Mouse (Mus musculus): ENCODE results near the gene Eml2. TPM values are rescaled to one million over a fixed set of nuclear protein-coding genes. Genes with fewer than 3 reads are reported as not detected.

The Eml2 gene
- polyA plus RNA-seq, 1 experiment from 2014 or later, result 2.0 TPM

- Histone ChIP-seq H3K27ac (ENCODE audit: low read depth, low read length) (no peak overlapping the region), H3K9me3 (ENCODE audit: control insufficient read depth, low read length) (peaks cover 3% of the 10 kb centered on the region; the same call in 1 of the 2 replicates), H3K36me3 (ENCODE audit: control insufficient read depth, insufficient read depth, low read length) (peaks cover 9% of the 10 kb centered on the region; the same call in 1 of the 2 replicates), H3K4me2 (ENCODE audit: low read depth, low read length, severe bottlenecking) (no peak overlapping the region), H3K9ac (ENCODE audit: low read length) (no peak overlapping the region), H3K27me3 (ENCODE audit: control insufficient read depth, insufficient read depth, low read length) (no peaks in the 10 kb centered on the region), H3K4me3 (ENCODE audit: low read depth, low read length) (no peak overlapping the region), H3K4me1 (replicated peaks; ENCODE audit: control insufficient read depth, insufficient read depth, low read length) (no peaks in the 10 kb centered on the region)
- ATAC-seq (replicated peaks; ENCODE audit: low FRiP score), result no peak
- peak; percentile 67 for DNase-seq (ENCODE audit: low spot score)
- WGBS, result 72% methylated on average over 6 of the region's 6 CpGs
These were observed 20.5 kb downstream of the Eml2 start for GRCm38 (mm10) chr7:19196676-19197075.

DNA sequence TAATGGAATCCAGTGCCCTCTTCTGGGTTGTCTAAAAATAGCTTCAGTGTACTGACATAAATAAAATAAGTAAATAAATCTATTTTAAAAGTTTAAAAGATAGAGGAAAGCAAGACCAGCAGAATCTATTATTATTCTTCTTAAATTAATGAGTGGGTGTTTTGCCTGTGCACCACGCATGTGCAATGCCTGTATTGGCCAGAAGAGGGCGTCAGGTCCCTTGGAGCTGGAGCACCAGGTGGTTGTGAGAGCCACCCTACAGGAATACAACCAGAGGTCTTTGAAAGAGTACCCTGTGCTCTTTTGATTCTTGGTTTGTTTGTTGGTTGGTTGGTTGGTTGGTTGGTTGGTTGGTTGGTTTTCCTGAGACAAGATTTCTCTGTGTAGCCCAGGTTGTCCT, 21.8 kb downstream of the Eml2 start:
- DNase-seq (ENCODE audit: low spot score), result no peak
- H3K27me3 ChIP-seq (ENCODE audit: control insufficient read depth, insufficient read depth, low read length), result no peaks in the 10 kb centered on the region
- no peak for ATAC-seq (replicated peaks; ENCODE audit: low FRiP score)
- H3K9me3 ChIP-seq (ENCODE audit: control insufficient read depth, low read length), result peaks cover 3% of the 10 kb centered on the region; the same call in 1 of the 2 replicates
- no peak overlapping the region for H3K27ac ChIP-seq (ENCODE audit: low read depth, low read length)
- H3K9ac ChIP-seq (ENCODE audit: low read length), result no peak overlapping the region
- H3K4me1 ChIP-seq (replicated peaks; ENCODE audit: control insufficient read depth, insufficient read depth, low read length), result no peaks in the 10 kb centered on the region
- WGBS, result 25% methylated on average over 2 of the region's 2 CpGs
- no peak overlapping the region for H3K4me2 ChIP-seq (ENCODE audit: low read depth, low read length, severe bottlenecking)
- H3K4me3 ChIP-seq (ENCODE audit: low read depth, low read length), result no peak overlapping the region
- peaks cover 9% of the 10 kb centered on the region; the same call in 1 of the 2 replicates for H3K36me3 ChIP-seq (ENCODE audit: control insufficient read depth, insufficient read depth, low read length)

- no peak overlapping the region for H3K4me2 ChIP-seq (ENCODE audit: low read depth, low read length, severe bottlenecking)
- no peaks in the 10 kb centered on the region; the same call in 1 of the 2 replicates for H3K9me3 ChIP-seq (ENCODE audit: control insufficient read depth, low read length)
- ATAC-seq (replicated peaks; ENCODE audit: low FRiP score) (no peak), DNase-seq (ENCODE audit: low spot score) (no peak)
- no peaks in the 10 kb centered on the region for H3K4me1 ChIP-seq (replicated peaks; ENCODE audit: control insufficient read depth, insufficient read depth, low read length)
- H3K4me3 ChIP-seq (ENCODE audit: low read depth, low read length), result no peak overlapping the region
- no peak overlapping the region for H3K9ac ChIP-seq (ENCODE audit: low read length)
- H3K27me3 ChIP-seq (ENCODE audit: control insufficient read depth, insufficient read depth, low read length), result no peaks in the 10 kb centered on the region
- no peaks in the 10 kb centered on the region; the same call in 1 of the 2 replicates for H3K36me3 ChIP-seq (ENCODE audit: control insufficient read depth, insufficient read depth, low read length)
- no peak overlapping the region for H3K27ac ChIP-seq (ENCODE audit: low read depth, low read length)
- 60% methylated on average over 14 of the region's 15 CpGs for WGBS
These were observed 25.4 kb downstream of the Eml2 start for GRCm38 (mm10) chr7:19201660-19202059.

- Histone ChIP-seq H3K4me3 (ENCODE audit: low read depth, low read length) (no peak overlapping the region), H3K27ac (ENCODE audit: low read depth, low read length) (no peak overlapping the region), H3K36me3 (ENCODE audit: control insufficient read depth, insufficient read depth, low read length) (no peaks in the 10 kb centered on the region; the same call in 1 of the 2 replicates), H3K27me3 (ENCODE audit: control insufficient read depth, insufficient read depth, low read length) (no peaks in the 10 kb centered on the region), H3K4me1 (replicated peaks; ENCODE audit: control insufficient read depth, insufficient read depth, low read length) (no peaks in the 10 kb centered on the region), H3K4me2 (ENCODE audit: low read depth, low read length, severe bottlenecking) (no peak overlapping the region), H3K9me3 (ENCODE audit: control insufficient read depth, low read length) (no peaks in the 10 kb centered on the region; the same call in 1 of the 2 replicates), H3K9ac (ENCODE audit: low read length) (no peak overlapping the region)
- DNase-seq (ENCODE audit: low spot score), result no peak
- ATAC-seq (replicated peaks; ENCODE audit: low FRiP score), result no peak
- WGBS, result 62% methylated on average over 15 of the region's 15 CpGs
These were observed 26.0 kb downstream of the Eml2 start for GRCm38 (mm10) chr7:19202065-19202850.

DNA sequence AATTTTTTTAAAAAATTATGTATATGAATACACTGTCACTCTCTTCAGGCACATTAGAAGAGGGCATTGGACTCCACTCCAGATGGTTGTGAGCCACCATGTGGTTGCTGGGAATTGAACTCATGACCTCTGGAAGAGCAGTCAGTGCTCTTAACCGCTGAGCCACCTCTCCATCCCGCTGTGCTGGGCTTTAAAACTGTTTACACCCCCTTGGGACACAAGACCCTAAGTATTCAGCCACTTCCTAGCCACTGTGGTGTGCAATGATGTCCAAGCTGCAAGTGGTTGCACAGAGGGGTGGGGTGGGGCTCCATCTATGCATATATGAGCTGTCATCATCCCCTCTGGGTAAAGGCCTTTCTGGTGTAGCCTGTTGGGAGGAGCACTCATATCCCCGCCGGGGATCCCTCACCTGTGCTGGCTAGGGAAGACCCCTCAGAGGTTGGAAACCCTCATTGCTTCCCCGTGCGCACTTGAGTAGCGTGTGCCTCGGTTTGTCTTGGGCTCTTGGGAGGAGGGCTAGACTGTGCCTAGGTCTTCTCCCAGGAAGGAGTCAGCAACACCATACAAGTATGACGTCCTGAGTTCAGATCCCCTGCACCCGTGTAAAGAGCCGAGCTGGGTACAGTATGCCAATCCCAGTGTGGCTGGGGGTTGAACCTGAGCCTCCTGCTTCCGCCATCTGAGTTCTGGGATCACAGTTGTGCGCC, 32.1 kb downstream of the Eml2 start:
- no peaks in the 10 kb centered on the region; the same call in 1 of the 2 replicates for H3K36me3 ChIP-seq (ENCODE audit: control insufficient read depth, insufficient read depth, low read length)
- ATAC-seq (replicated peaks; ENCODE audit: low FRiP score) (no peak), DNase-seq (ENCODE audit: low spot score) (no peak)
- no peak overlapping the region for H3K4me2 ChIP-seq (ENCODE audit: low read depth, low read length, severe bottlenecking)
- WGBS, result 85% methylated on average over 13 of the region's 13 CpGs
- no peak overlapping the region for H3K9ac ChIP-seq (ENCODE audit: low read length)
- H3K4me1 ChIP-seq (replicated peaks; ENCODE audit: control insufficient read depth, insufficient read depth, low read length), result no peaks in the 10 kb centered on the region; the same call in 1 of the 2 replicates
- no peak overlapping the region for H3K4me3 ChIP-seq (ENCODE audit: low read depth, low read length)
- no peak overlapping the region for H3K27ac ChIP-seq (ENCODE audit: low read depth, low read length)
- no peaks in the 10 kb centered on the region; the same call in 1 of the 2 replicates for H3K9me3 ChIP-seq (ENCODE audit: control insufficient read depth, low read length)
- no peaks in the 10 kb centered on the region for H3K27me3 ChIP-seq (ENCODE audit: control insufficient read depth, insufficient read depth, low read length)

- DNase-seq (ENCODE audit: low spot score) (no peak), ATAC-seq (replicated peaks; ENCODE audit: low FRiP score) (no peak)
- Histone ChIP-seq H3K9me3 (ENCODE audit: control insufficient read depth, low read length) (no peaks in the 10 kb centered on the region; the same call in 1 of the 2 replicates), H3K4me2 (ENCODE audit: low read depth, low read length, severe bottlenecking) (no peak overlapping the region), H3K27me3 (ENCODE audit: control insufficient read depth, insufficient read depth, low read length) (no peaks in the 10 kb centered on the region), H3K36me3 (ENCODE audit: control insufficient read depth, insufficient read depth, low read length) (no peaks in the 10 kb centered on the region; the same call in 1 of the 2 replicates), H3K9ac (ENCODE audit: low read length) (no peak overlapping the region), H3K27ac (ENCODE audit: low read depth, low read length) (no peak overlapping the region), H3K4me3 (ENCODE audit: low read depth, low read length) (no peak overlapping the region), H3K4me1 (replicated peaks; ENCODE audit: control insufficient read depth, insufficient read depth, low read length) (no peaks in the 10 kb centered on the region; the same call in 1 of the 2 replicates)
- 50% methylated on average over 7 of the region's 7 CpGs for WGBS
These were observed 32.8 kb downstream of the Eml2 start for GRCm38 (mm10) chr7:19208944-19209472.

DNA sequence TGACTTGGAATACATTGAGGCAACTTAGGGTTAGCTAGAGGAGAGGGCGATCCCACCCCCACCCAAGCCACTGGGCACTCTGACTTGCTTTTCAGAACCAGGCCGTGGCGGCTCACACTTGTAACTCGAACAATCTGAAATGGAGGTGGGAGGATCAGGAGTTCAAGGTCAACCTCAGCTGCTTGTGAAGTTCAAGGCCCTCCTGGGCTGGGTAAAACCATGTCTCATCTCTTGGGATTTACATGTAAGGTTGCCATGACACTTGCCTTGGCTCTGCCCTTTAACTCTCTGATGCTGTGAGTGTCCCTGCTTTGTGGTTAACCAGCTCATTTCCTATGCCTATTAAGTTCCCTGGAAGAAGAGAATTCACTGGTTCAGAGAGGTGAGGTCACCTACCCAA, 33.3 kb downstream of the Eml2 start:
- no peak overlapping the region for H3K4me2 ChIP-seq (ENCODE audit: low read depth, low read length, severe bottlenecking)
- no peaks in the 10 kb centered on the region; the same call in 1 of the 2 replicates for H3K4me1 ChIP-seq (replicated peaks; ENCODE audit: control insufficient read depth, insufficient read depth, low read length)
- no peak for ATAC-seq (replicated peaks; ENCODE audit: low FRiP score)
- no peaks in the 10 kb centered on the region for H3K36me3 ChIP-seq (ENCODE audit: control insufficient read depth, insufficient read depth, low read length)
- DNase-seq (ENCODE audit: low spot score), result no peak
- no peak overlapping the region for H3K27ac ChIP-seq (ENCODE audit: low read depth, low read length)
- H3K27me3 ChIP-seq (ENCODE audit: control insufficient read depth, insufficient read depth, low read length), result no peaks in the 10 kb centered on the region
- H3K9ac ChIP-seq (ENCODE audit: low read length), result no peak overlapping the region
- H3K4me3 ChIP-seq (ENCODE audit: low read depth, low read length), result no peak overlapping the region
- H3K9me3 ChIP-seq (ENCODE audit: control insufficient read depth, low read length), result no peaks in the 10 kb centered on the region; the same call in 1 of the 2 replicates
- WGBS, result 87% methylated on average over 4 of the region's 4 CpGs

- Histone ChIP-seq H3K4me1 (replicated peaks; ENCODE audit: control insufficient read depth, insufficient read depth, low read length) (no peaks in the 10 kb centered on the region; the same call in 1 of the 2 replicates), H3K4me2 (ENCODE audit: low read depth, low read length, severe bottlenecking) (no peak overlapping the region), H3K27me3 (ENCODE audit: control insufficient read depth, insufficient read depth, low read length) (no peaks in the 10 kb centered on the region), H3K9ac (ENCODE audit: low read length) (no peak overlapping the region), H3K4me3 (ENCODE audit: low read depth, low read length) (no peak overlapping the region), H3K36me3 (ENCODE audit: control insufficient read depth, insufficient read depth, low read length) (no peaks in the 10 kb centered on the region), H3K27ac (ENCODE audit: low read depth, low read length) (no peak overlapping the region), H3K9me3 (ENCODE audit: control insufficient read depth, low read length) (no peaks in the 10 kb centered on the region; the same call in 1 of the 2 replicates)
- ATAC-seq (replicated peaks; ENCODE audit: low FRiP score) (no peak), DNase-seq (ENCODE audit: low spot score) (no peak)
- 94% methylated on average over 5 of the region's 5 CpGs for WGBS
These were observed 33.8 kb downstream of the Eml2 start for GRCm38 (mm10) chr7:19210010-19210409.

Data from forebrain, embryonic 11.5 days (tissue).